Mouse (Mus musculus): ENCODE results near the gene Galnt10.

GRCm38 (mm10) chr11:57648196-57648800, 3.1 kb downstream of the Galnt10 start:
- TF ChIP-seq ZNF384 (IDR thresholded peaks at IDR 0.05; ENCODE audit: low read depth, low read length) = no peak
- TF ChIP-seq MYC (IDR thresholded peaks at IDR 0.05; ENCODE audit: low read depth, low read length) = no peak
- no peak for TF ChIP-seq MEF2A (IDR thresholded peaks at IDR 0.05; ENCODE audit: borderline replicate concordance, low read depth, low read length)
- no peak for TF ChIP-seq CTCF (conservative IDR thresholded peaks at IDR 0.05 in 1 of 2, IDR thresholded peaks at IDR 0.05 in 1 of 2; ENCODE audit: low read depth in 2 of 2, low read length in 2 of 2)
- TF ChIP-seq POLR2AphosphoS2 (IDR thresholded peaks at IDR 0.05; ENCODE audit: low read depth, low read length) = no peak
- TF ChIP-seq POLR2A (IDR thresholded peaks at IDR 0.05; ENCODE audit: low read depth, low read length) = no peak
- TF ChIP-seq ZKSCAN1 (IDR thresholded peaks at IDR 0.05; ENCODE audit: borderline replicate concordance, low read depth, low read length) = no peak
- no peak for TF ChIP-seq E2F4 (IDR thresholded peaks at IDR 0.05; ENCODE audit: insufficient replicate concordance, low read depth, low read length)
- TF ChIP-seq EP300 (IDR thresholded peaks at IDR 0.05; ENCODE audit: low read length) = no peak
- TF ChIP-seq MXI1 (IDR thresholded peaks at IDR 0.05; ENCODE audit: low read depth, low read length) = no peak
